Mouse (Mus musculus): Measurements from ENCODE around the gene Lta.

Gene Lta

GRCm38 (mm10) chr17:35204494-35205379 is at the start of gene Lta:
Gene Lta (minus strand): TSS chr17:35205351.
- DNase-seq (ENCODE audit: inconsistent ontology term), result no peak

GRCm38 (mm10) chr17:35254241-35255098 is 49.3 kb upstream of the Lta start:
- no peak for DNase-seq (ENCODE audit: inconsistent ontology term)

- DNase-seq (ENCODE audit: inconsistent ontology term), result no peak
Observed at GRCm38 (mm10) chr17:35253293-35254093, 48.3 kb upstream of the Lta start.

GRCm38 (mm10) chr17:35252619-35253292 is 47.6 kb upstream of the Lta start:
- no peak for DNase-seq (ENCODE audit: inconsistent ontology term)

GRCm38 (mm10) chr17:35251981-35252380 is 46.8 kb upstream of the Lta start:
- DNase-seq (ENCODE audit: inconsistent ontology term), result no peak

- no peak for DNase-seq (ENCODE audit: inconsistent ontology term)
Observed at GRCm38 (mm10) chr17:35251162-35251719, 46.1 kb upstream of the Lta start.

GRCm38 (mm10) chr17:35250348-35251120 is 45.4 kb upstream of the Lta start:
- no peak for DNase-seq (ENCODE audit: inconsistent ontology term)

GRCm38 (mm10) chr17:35249451-35250197 is 44.5 kb upstream of the Lta start:
- DNase-seq (ENCODE audit: inconsistent ontology term), result no peak

GRCm38 (mm10) chr17:35248986-35249385 is 43.8 kb upstream of the Lta start:
- no peak for DNase-seq (ENCODE audit: inconsistent ontology term)

- DNase-seq (ENCODE audit: inconsistent ontology term), result no peak
Observed at GRCm38 (mm10) chr17:35247144-35247543, 42.0 kb upstream of the Lta start.

GRCm38 (mm10) chr17:35245731-35246623 is 40.8 kb upstream of the Lta start:
- DNase-seq (ENCODE audit: inconsistent ontology term), result no peak

- DNase-seq (ENCODE audit: inconsistent ontology term), result no peak
Observed at GRCm38 (mm10) chr17:35244999-35245398, 39.8 kb upstream of the Lta start.

GRCm38 (mm10) chr17:35243086-35243485 is 37.9 kb upstream of the Lta start:
- DNase-seq (ENCODE audit: inconsistent ontology term), result no peak

- peak; percentile 93 for DNase-seq (ENCODE audit: inconsistent ontology term)
Observed at GRCm38 (mm10) chr17:35242015-35242941, 37.1 kb upstream of the Lta start.

GRCm38 (mm10) chr17:35241305-35242014 is 36.3 kb upstream of the Lta start, which contains the start of gene Ddx39b:
Gene Ddx39b (plus strand): TSS chr17:35241746.
- peak; percentile 99 for DNase-seq (ENCODE audit: inconsistent ontology term)
